Mouse (Mus musculus): ENCODE measurements around the gene Gas7.

The Gas7 gene

GRCm38 (mm10) chr11:67454874-67455526, at the start of gene Gas7:
TSS of gene Gas7 (plus strand) at chr11:67455437.
- DNase-seq (ENCODE audit: low read depth, low spot score), result peak; percentile 43

- peak; percentile 73 for DNase-seq (ENCODE audit: low read depth, low spot score)
Measured at GRCm38 (mm10) chr11:67414346-67414940, 40.8 kb upstream of the Gas7 start.

GRCm38 (mm10) chr11:67423575-67423974, 31.7 kb upstream of the Gas7 start:
- DNase-seq (ENCODE audit: low read depth, low spot score), result no peak

- DNase-seq (ENCODE audit: low read depth, low spot score), result peak; percentile 77
Measured at GRCm38 (mm10) chr11:67428196-67428595, 27.0 kb upstream of the Gas7 start.

- no peak for DNase-seq (ENCODE audit: low read depth, low spot score)
Measured at GRCm38 (mm10) chr11:67429836-67430235, 25.4 kb upstream of the Gas7 start.

GRCm38 (mm10) chr11:67431116-67431645, 24.1 kb upstream of the Gas7 start:
- DNase-seq (ENCODE audit: low read depth, low spot score), result peak; percentile 26

GRCm38 (mm10) chr11:67431864-67432263, 23.4 kb upstream of the Gas7 start:
- DNase-seq (ENCODE audit: low read depth, low spot score), result no peak

GRCm38 (mm10) chr11:67433763-67434162, 21.5 kb upstream of the Gas7 start:
- DNase-seq (ENCODE audit: low read depth, low spot score), result peak; percentile 10

- DNase-seq (ENCODE audit: low read depth, low spot score), result no peak
Measured at GRCm38 (mm10) chr11:67438746-67439145, 16.5 kb upstream of the Gas7 start.

GRCm38 (mm10) chr11:67445058-67445825, 10.0 kb upstream of the Gas7 start:
- DNase-seq (ENCODE audit: low read depth, low spot score), result peak; percentile 45

GRCm38 (mm10) chr11:67451525-67451924, 3.7 kb upstream of the Gas7 start:
- no peak for DNase-seq (ENCODE audit: low read depth, low spot score)

GRCm38 (mm10) chr11:67455527-67455981, 317 bp downstream of the Gas7 start:
- DNase-seq (ENCODE audit: low read depth, low spot score), result no peak

- peak; percentile 88 for DNase-seq (ENCODE audit: low read depth, low spot score)
Measured at GRCm38 (mm10) chr11:67456029-67456428, 792 bp downstream of the Gas7 start.

GRCm38 (mm10) chr11:67458171-67458570, 2.9 kb downstream of the Gas7 start:
- DNase-seq (ENCODE audit: low read depth, low spot score), result peak; percentile 82

- DNase-seq (ENCODE audit: low read depth, low spot score), result no peak
Measured at GRCm38 (mm10) chr11:67467132-67467531, 11.9 kb downstream of the Gas7 start.

GRCm38 (mm10) chr11:67468846-67469245, 13.6 kb downstream of the Gas7 start:
- peak; percentile 79 for DNase-seq (ENCODE audit: low read depth, low spot score)

GRCm38 (mm10) chr11:67474590-67474989, 19.4 kb downstream of the Gas7 start:
- no peak for DNase-seq (ENCODE audit: low read depth, low spot score)

GRCm38 (mm10) chr11:67479534-67479933, 24.3 kb downstream of the Gas7 start:
- no peak for DNase-seq (ENCODE audit: low read depth, low spot score)

- DNase-seq (ENCODE audit: low read depth, low spot score), result no peak
Measured at GRCm38 (mm10) chr11:67480204-67480956, 25.1 kb downstream of the Gas7 start.

GRCm38 (mm10) chr11:67481691-67482090, 26.5 kb downstream of the Gas7 start:
- no peak for DNase-seq (ENCODE audit: low read depth, low spot score)

GRCm38 (mm10) chr11:67482217-67482760, 27.1 kb downstream of the Gas7 start:
- DNase-seq (ENCODE audit: low read depth, low spot score), result peak; percentile 72

All from brain, adult 2 months (tissue).